Mouse (Mus musculus): ENCODE measurements at regions not wholly inside any gene's neighbourhood (a gene's known extent, or its start where the extent isn't known, plus 50 kb on each side); places are given as distances from the start of the nearest gene placed in this dataset.

GRCm38 (mm10) chr4:106103750-106104635, 212.0 kb upstream of the Usp24 start:
- DNase-seq (ENCODE audit: low spot score in 2 of 2) = no peak

- no peak for DNase-seq (ENCODE audit: low spot score in 2 of 2)
Measured at GRCm38 (mm10) chr4:106112981-106113380, 203.0 kb upstream of the Usp24 start.

GRCm38 (mm10) chr4:106113747-106114146, 202.3 kb upstream of the Usp24 start:
- no peak for DNase-seq (ENCODE audit: low spot score in 2 of 2)

DNA sequence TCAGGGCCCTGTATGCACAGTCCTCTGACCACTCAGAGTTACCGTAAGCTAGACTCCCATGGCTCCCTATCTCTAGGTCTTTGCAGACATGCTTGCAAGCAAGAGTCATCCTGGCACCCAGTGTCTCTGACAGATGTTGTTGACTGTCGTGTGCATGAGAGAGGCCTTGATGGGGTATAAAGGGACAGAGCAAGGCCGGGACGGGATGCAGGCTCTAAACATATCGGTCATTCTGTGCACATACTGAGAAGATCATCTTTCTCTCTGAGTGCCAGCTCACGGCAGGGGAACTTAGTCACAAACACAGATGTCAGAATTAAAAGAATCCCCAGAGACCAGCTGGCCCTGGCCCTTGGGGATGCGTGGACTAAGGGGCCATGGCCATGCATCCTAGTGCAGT, 199.4 kb upstream of the Usp24 start:
- DNase-seq (ENCODE audit: low spot score in 2 of 2) = no peak

GRCm38 (mm10) chr4:106121306-106121705, 194.7 kb upstream of the Usp24 start:
- no peak for DNase-seq (ENCODE audit: low spot score in 2 of 2)

- no peak for DNase-seq (ENCODE audit: low spot score in 2 of 2)
Measured at GRCm38 (mm10) chr4:106123038-106123654, 192.9 kb upstream of the Usp24 start.

DNA sequence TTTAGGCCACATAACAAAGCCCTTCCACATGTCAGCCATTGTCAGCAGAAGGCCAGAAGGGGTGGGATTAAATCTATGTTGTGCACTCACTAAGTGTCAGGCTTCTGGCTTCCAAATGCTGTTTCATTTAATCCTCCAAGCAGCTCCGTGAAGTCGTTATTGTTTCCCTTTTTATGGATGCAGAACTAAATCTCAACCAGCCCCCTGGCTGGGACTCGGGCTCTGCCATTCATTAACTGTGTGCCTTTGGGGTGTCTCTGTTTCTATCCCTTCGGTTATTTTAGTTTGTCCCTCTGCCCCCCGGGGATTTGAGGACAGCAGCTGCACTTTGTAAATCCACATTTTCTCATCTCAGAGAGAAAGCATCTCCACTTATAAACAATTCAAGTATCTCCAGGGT, 188.8 kb upstream of the Usp24 start:
- no peak for DNase-seq (ENCODE audit: low spot score in 2 of 2)

DNA sequence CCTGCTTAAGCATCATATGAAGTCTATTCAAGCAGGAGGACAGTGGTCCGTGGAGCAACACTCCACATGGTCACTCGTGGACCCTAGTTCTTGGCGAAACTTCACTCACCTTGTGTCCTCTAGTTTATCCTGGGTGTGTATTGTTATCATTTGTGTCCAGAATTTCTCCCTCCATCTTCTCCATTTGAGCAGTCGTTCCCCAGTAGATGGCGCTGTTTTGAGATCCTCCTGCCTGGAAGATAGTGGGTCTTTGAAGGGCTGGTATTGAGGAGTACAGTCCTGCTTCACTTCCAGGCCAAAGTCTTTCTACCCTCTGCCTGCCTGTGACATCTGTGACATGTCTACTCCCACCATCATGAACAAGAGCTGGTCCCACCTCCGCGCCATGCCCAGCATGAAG, 188.4 kb upstream of the Usp24 start:
- no peak for DNase-seq (ENCODE audit: low spot score in 2 of 2)

GRCm38 (mm10) chr4:106129327-106129726, 186.7 kb upstream of the Usp24 start:
- no peak for DNase-seq (ENCODE audit: low spot score in 2 of 2)

DNA sequence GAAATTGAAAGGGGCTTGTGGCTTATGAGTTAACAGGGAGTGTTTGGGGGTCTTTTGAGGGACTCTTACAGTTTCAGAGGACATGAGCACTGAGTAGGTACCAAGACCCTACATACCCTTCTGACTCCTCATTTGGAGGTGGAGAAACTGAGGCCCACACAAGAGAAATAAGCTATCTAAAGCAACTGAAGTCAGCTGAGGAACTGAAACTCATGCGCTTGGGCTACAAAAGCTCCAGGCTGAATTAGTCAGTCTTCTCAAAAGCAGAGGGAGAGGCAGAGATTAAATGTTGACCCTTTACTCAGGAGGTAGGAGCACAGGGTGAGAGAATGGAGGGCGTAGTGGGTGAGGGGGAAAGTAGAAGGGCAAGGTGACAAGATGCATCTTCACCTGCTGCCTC, 186.2 kb upstream of the Usp24 start:
- DNase-seq (ENCODE audit: low spot score in 2 of 2) = no peak

DNA sequence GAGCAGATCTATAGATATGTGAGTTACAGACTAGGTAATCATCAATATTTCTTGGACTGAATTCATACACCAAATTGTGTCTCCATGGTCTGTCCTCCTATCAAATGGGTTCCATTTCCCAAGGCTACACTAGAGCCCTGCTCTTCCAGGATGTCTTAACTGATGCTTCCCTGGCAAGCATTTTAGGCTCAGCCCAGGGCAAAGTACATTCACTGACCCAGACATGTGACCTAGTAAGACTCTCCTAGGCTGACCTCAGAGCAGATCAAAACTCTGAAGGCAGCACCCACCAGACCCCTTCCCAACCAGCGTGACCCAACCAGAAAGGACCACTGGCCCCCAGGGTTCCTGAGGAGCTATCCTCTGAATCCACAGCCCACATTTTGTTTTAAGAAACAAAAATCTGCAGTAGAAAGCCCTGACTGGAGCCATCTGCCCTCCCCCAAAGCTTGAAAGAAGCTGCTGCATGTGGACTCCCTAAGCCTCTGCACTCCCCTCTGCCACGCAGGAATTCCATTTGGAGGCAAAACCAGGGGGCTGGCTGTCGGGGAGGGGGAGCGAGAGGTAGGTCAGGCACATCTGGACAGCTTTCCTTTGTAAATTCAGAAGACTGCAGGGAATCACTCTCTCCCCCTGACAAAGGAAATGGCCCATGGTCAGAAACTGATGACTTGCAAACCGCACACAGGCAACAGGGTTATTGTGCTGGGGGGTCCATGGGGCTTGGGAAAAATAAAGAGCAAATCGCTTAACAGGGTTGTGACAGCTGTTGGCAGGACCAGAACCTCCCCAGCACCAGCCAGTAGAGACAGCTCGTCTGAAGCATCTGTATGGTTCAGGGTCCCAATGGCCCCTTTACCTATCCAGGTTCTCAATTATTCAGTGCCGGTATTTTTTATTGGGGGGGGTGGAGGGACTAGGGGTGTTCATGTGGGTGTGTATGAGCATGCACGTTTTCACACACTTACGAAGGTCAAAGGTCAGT, 182.0 kb upstream of the Usp24 start:
- no peak for DNase-seq (ENCODE audit: low spot score in 2 of 2)

- DNase-seq (ENCODE audit: low spot score in 2 of 2) = no peak
Measured at GRCm38 (mm10) chr4:106142741-106143140, 173.3 kb upstream of the Usp24 start.

GRCm38 (mm10) chr4:106144351-106145116, 171.5 kb upstream of the Usp24 start:
- no peak for DNase-seq (ENCODE audit: low spot score in 2 of 2)

- DNase-seq (ENCODE audit: low spot score in 2 of 2) = no peak
Measured at GRCm38 (mm10) chr4:106146919-106147460, 169.0 kb upstream of the Usp24 start.

DNA sequence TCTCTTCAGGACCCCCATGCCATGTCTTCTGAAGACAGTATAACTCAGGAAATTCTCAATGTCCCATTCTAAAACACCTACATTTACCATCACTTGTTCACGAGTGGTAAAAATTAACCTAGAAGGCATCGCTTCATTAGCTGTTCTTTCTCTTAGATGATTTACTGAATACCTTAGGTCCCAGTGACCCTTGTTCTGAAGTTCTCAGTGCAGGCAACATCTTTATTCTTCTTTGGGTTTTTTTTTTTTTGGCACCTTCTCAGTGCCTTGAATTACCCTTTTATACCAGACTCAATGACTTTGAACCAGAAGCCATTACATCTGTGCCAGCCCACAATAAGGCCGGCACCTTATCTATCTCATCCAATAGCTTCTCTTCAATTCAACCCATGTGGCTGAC, 167.1 kb upstream of the Usp24 start:
- DNase-seq (ENCODE audit: low spot score in 2 of 2) = no peak

- DNase-seq (ENCODE audit: low spot score in 2 of 2) = no peak
Measured at GRCm38 (mm10) chr4:106149471-106150048, 166.5 kb upstream of the Usp24 start.

- no peak for DNase-seq (ENCODE audit: low spot score in 2 of 2)
Measured at GRCm38 (mm10) chr4:106150775-106151174, 165.2 kb upstream of the Usp24 start.

GRCm38 (mm10) chr4:106157451-106158179, 158.4 kb upstream of the Usp24 start:
- no peak for DNase-seq (ENCODE audit: low spot score in 2 of 2)

DNA sequence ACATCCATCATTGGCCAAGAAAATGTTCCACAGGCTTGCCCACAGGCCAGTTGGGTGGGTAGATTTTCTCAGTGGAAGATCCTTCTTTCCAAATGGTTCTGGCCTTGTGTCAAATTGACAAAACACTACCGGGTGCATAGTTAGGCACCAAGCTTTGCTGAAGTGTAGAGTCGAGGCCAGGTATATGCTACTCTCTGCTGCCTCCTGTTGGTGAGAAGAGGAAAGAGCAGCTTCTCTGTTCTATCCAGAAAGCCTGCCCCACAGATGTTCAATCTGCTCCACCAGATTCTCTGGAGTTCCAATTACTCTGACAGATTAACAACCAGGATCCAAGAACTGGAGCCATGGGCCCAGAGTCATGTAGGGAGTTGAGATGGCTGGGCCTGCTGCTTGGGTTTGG, 154.4 kb upstream of the Usp24 start:
- DNase-seq (ENCODE audit: low spot score in 2 of 2) = no peak

DNA sequence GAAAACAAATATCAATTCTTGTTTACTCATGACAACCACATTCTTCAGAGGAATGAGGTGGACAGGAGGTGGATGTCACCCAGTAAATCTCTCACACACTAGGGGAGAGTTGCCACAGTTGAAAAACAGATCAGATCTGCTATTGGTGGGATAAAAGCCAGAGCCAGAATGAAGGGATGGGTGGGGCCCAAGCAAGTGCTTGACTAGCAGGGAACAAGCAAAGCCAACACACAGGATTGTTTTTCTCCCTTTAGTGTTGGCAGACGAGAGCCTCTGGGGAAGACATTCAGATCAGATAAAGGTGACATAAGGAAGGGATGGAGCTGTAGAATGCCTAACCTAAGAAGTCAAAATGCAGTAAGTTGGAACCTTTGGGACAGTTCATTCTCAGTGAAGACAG, 153.5 kb upstream of the Usp24 start:
- DNase-seq (ENCODE audit: low spot score in 2 of 2) = no peak
